Mouse (Mus musculus): Measurements from ENCODE around the gene Slc5a5. TPM values are rescaled to one million over a fixed set of nuclear protein-coding genes. Genes with fewer than 3 reads are reported as not detected.
A peak's percentile ranks its signal among the peaks of the same experiment; 100 is the strongest.

Slc5a5 gene
- polyA plus RNA-seq, 1 experiment, result 0.19 TPM

DNA sequence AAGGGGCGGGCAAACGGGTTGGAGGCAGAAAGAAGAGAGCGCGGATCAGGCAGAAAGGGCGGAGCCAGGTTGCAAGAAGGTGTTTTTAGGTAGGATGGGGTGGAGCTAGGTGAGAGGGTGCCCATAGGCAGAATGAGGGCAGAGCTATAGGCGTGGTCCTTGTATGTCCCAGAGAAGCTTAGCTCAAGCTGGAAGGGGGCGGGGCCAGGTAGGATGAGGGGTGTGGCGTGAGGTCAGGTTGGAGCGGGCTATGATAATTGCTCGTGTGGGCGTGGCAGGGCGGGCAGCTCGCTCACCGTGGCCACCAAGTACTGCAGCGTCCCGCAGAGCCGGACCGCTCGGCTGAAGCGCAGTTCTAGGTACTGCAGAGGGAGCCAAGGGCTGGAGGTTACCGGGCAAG lies 1.2 kb downstream of the Slc5a5 start:
- Histone ChIP-seq H3K27ac (ENCODE audit: insufficient read depth, low read depth, low read length) (no peak overlapping the region), H3K4me3 (ENCODE audit: insufficient read depth, low read depth, low read length) (no peak overlapping the region), H3K27me3 (replicated peaks; ENCODE audit: control insufficient read depth, insufficient read depth, low read length) (no peaks in the 10 kb centered on the region), H3K36me3 (ENCODE audit: control insufficient read depth, insufficient read depth, low read length) (no peaks in the 10 kb centered on the region), H3K4me1 (ENCODE audit: control insufficient read depth, insufficient read depth, low read length) (no peaks in the 10 kb centered on the region; the same call in 1 of the 2 replicates)
- no peak for TF ChIP-seq CTCF (conservative IDR thresholded peaks at IDR 0.05; ENCODE audit: insufficient read depth, insufficient read length, low read depth, low read length)
- no peak for TF ChIP-seq POLR2A (IDR thresholded peaks at IDR 0.05; ENCODE audit: low read depth, low read length)
- peak; percentile 73 for DNase-seq
- 11% methylated on average over 21 of the region's 21 CpGs for WGBS

GRCm38 (mm10) chr8:70890656-70891055 lies 1.9 kb downstream of the Slc5a5 start:
- WGBS, result 75% methylated on average over 5 of the region's 5 CpGs
- no peak overlapping the region for H3K4me3 ChIP-seq (ENCODE audit: insufficient read depth, low read depth, low read length)
- H3K27me3 ChIP-seq (replicated peaks; ENCODE audit: control insufficient read depth, insufficient read depth, low read length), result no peaks in the 10 kb centered on the region
- peak; percentile 53 for DNase-seq
- no peaks in the 10 kb centered on the region for H3K4me1 ChIP-seq (ENCODE audit: control insufficient read depth, insufficient read depth, low read length)
- TF ChIP-seq CTCF (conservative IDR thresholded peaks at IDR 0.05; ENCODE audit: insufficient read depth, insufficient read length, low read depth, low read length) (no peak), POLR2A (IDR thresholded peaks at IDR 0.05; ENCODE audit: low read depth, low read length) (no peak)
- H3K36me3 ChIP-seq (ENCODE audit: control insufficient read depth, insufficient read depth, low read length), result no peaks in the 10 kb centered on the region
- H3K27ac ChIP-seq (ENCODE audit: insufficient read depth, low read depth, low read length), result no peak overlapping the region

- Histone ChIP-seq H3K4me3 (ENCODE audit: insufficient read depth, low read depth, low read length) (no peak overlapping the region), H3K27ac (ENCODE audit: insufficient read depth, low read depth, low read length) (no peak overlapping the region), H3K36me3 (ENCODE audit: control insufficient read depth, insufficient read depth, low read length) (no peaks in the 10 kb centered on the region), H3K4me1 (ENCODE audit: control insufficient read depth, insufficient read depth, low read length) (no peaks in the 10 kb centered on the region), H3K27me3 (replicated peaks; ENCODE audit: control insufficient read depth, insufficient read depth, low read length) (no peaks in the 10 kb centered on the region)
- no peak for TF ChIP-seq CTCF (conservative IDR thresholded peaks at IDR 0.05; ENCODE audit: insufficient read depth, insufficient read length, low read depth, low read length)
- no peak for TF ChIP-seq POLR2A (IDR thresholded peaks at IDR 0.05; ENCODE audit: low read depth, low read length)
- WGBS, result 8% methylated on average over 15 of the region's 18 CpGs
- peak; percentile 42 for DNase-seq
Measured at GRCm38 (mm10) chr8:70887669-70888068, 4.9 kb downstream of the Slc5a5 start.

GRCm38 (mm10) chr8:70885612-70886011 lies 6.9 kb downstream of the Slc5a5 start:
- TF ChIP-seq CTCF (conservative IDR thresholded peaks at IDR 0.05; ENCODE audit: insufficient read depth, insufficient read length, low read depth, low read length), result no peak
- H3K27me3 ChIP-seq (replicated peaks; ENCODE audit: control insufficient read depth, insufficient read depth, low read length), result no peaks in the 10 kb centered on the region
- WGBS, result 15% methylated on average over 12 of the region's 12 CpGs
- no peaks in the 10 kb centered on the region for H3K4me1 ChIP-seq (ENCODE audit: control insufficient read depth, insufficient read depth, low read length)
- no peak overlapping the region for H3K4me3 ChIP-seq (ENCODE audit: insufficient read depth, low read depth, low read length)
- DNase-seq, result no peak
- no peaks in the 10 kb centered on the region for H3K36me3 ChIP-seq (ENCODE audit: control insufficient read depth, insufficient read depth, low read length)
- H3K27ac ChIP-seq (ENCODE audit: insufficient read depth, low read depth, low read length), result no peak overlapping the region

GRCm38 (mm10) chr8:70884683-70885082 lies 7.9 kb downstream of the Slc5a5 start:
- Histone ChIP-seq H3K27ac (ENCODE audit: insufficient read depth, low read depth, low read length) (no peak overlapping the region), H3K27me3 (replicated peaks; ENCODE audit: control insufficient read depth, insufficient read depth, low read length) (no peaks in the 10 kb centered on the region), H3K36me3 (ENCODE audit: control insufficient read depth, insufficient read depth, low read length) (no peaks in the 10 kb centered on the region), H3K4me1 (ENCODE audit: control insufficient read depth, insufficient read depth, low read length) (no peaks in the 10 kb centered on the region), H3K4me3 (ENCODE audit: insufficient read depth, low read depth, low read length) (no peak overlapping the region)
- 81% methylated on average over 10 of the region's 10 CpGs for WGBS
- TF ChIP-seq CTCF (conservative IDR thresholded peaks at IDR 0.05; ENCODE audit: insufficient read depth, insufficient read length, low read depth, low read length), result no peak
- no peak for TF ChIP-seq POLR2A (IDR thresholded peaks at IDR 0.05; ENCODE audit: low read depth, low read length)
- DNase-seq, result no peak

DNA sequence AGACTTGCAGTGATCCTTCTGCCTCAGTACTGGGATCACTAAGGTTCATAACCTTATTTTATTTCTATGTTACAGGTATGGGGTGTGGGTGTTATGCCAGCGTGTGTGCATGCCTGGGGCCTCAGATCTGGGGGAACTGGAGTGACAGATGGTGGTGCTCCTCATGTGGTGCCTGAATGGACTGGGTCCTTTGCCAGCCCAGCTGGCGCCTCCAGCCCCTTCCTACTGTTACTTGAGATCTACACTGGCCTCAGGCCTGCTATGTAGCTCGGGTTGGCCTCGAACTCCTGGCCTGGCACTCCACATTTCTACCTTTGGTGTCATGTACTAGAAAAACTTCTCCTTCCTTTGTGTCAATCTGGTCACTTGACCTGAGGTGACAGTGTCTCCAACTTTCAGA lies 8.4 kb downstream of the Slc5a5 start:
- DNase-seq, result no peak
- no peak overlapping the region for H3K4me3 ChIP-seq (ENCODE audit: insufficient read depth, low read depth, low read length)
- WGBS, result 81% methylated on average over 4 of the region's 4 CpGs
- no peak for TF ChIP-seq POLR2A (IDR thresholded peaks at IDR 0.05; ENCODE audit: low read depth, low read length)
- TF ChIP-seq CTCF (conservative IDR thresholded peaks at IDR 0.05; ENCODE audit: insufficient read depth, insufficient read length, low read depth, low read length), result no peak
- no peaks in the 10 kb centered on the region for H3K27me3 ChIP-seq (replicated peaks; ENCODE audit: control insufficient read depth, insufficient read depth, low read length)
- no peak overlapping the region for H3K27ac ChIP-seq (ENCODE audit: insufficient read depth, low read depth, low read length)
- H3K4me1 ChIP-seq (ENCODE audit: control insufficient read depth, insufficient read depth, low read length), result no peaks in the 10 kb centered on the region
- no peaks in the 10 kb centered on the region for H3K36me3 ChIP-seq (ENCODE audit: control insufficient read depth, insufficient read depth, low read length)

GRCm38 (mm10) chr8:70880546-70880945 lies 12.0 kb downstream of the Slc5a5 start:
- no peaks in the 10 kb centered on the region for H3K27me3 ChIP-seq (replicated peaks; ENCODE audit: control insufficient read depth, insufficient read depth, low read length)
- peak overlapping the region; percentile 43; the same call in 1 of the 2 replicates for H3K27ac ChIP-seq (ENCODE audit: insufficient read depth, low read depth, low read length)
- H3K4me3 ChIP-seq (ENCODE audit: insufficient read depth, low read depth, low read length), result no peak overlapping the region
- no peak for TF ChIP-seq POLR2A (IDR thresholded peaks at IDR 0.05; ENCODE audit: low read depth, low read length)
- TF ChIP-seq CTCF (conservative IDR thresholded peaks at IDR 0.05; ENCODE audit: insufficient read depth, insufficient read length, low read depth, low read length), result no peak
- no peaks in the 10 kb centered on the region for H3K4me1 ChIP-seq (ENCODE audit: control insufficient read depth, insufficient read depth, low read length)
- no peaks in the 10 kb centered on the region for H3K36me3 ChIP-seq (ENCODE audit: control insufficient read depth, insufficient read depth, low read length)
- DNase-seq, result no peak
- 25% methylated on average over 11 of the region's 11 CpGs for WGBS

DNA sequence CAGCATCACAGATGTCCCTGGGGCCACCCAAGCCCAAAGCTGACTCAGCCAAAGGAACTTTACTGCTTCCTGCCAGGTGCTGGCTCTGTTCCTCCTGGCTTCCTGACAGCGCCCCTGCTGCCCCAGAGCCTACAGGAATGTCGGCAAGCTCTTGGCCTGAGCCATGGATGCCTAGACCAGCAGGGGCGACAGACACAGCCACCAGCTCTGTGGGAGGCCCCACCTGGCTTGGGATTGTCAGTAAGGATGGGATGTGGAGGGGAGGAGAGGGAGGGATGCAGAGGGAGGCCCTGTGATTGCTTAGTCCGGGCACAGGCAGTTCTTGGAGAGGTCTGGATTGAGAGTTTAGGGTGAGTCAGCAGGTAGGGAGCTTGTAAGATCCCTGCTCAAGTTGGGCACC lies 12.4 kb downstream of the Slc5a5 start:
- Histone ChIP-seq H3K4me1 (ENCODE audit: control insufficient read depth, insufficient read depth, low read length) (no peaks in the 10 kb centered on the region), H3K4me3 (ENCODE audit: insufficient read depth, low read depth, low read length) (no peak overlapping the region), H3K27me3 (replicated peaks; ENCODE audit: control insufficient read depth, insufficient read depth, low read length) (no peaks in the 10 kb centered on the region), H3K27ac (ENCODE audit: insufficient read depth, low read depth, low read length) (peak overlapping the region; percentile 43; the same call in 1 of the 2 replicates), H3K36me3 (ENCODE audit: control insufficient read depth, insufficient read depth, low read length) (no peaks in the 10 kb centered on the region)
- 8% methylated on average over 4 of the region's 4 CpGs for WGBS
- peak; percentile 55 for DNase-seq
- TF ChIP-seq POLR2A (IDR thresholded peaks at IDR 0.05; ENCODE audit: low read depth, low read length), result no peak
- TF ChIP-seq CTCF (conservative IDR thresholded peaks at IDR 0.05; ENCODE audit: insufficient read depth, insufficient read length, low read depth, low read length), result no peak

All from kidney, adult 2 months (tissue).